27 mouse cellular contexts compared by ENCODE assay signal in genomic region chr5:149178095-149178494, GRCm38 (mm10). TPM values are rescaled to one million over a fixed set of nuclear protein-coding genes. Genes with fewer than 3 reads are reported as not detected.
DNase-seq lines count a peak whose midpoint lies in the region; ATAC-seq lines count a peak whose summit lies in the region.
"Had no signal": no experiment of that assay in that cellular context is flagged by ENCODE, and none has a peak within 500 bp of the region (broad histone marks: within the 10 kb centered on the region; RNA-seq: fewer than 3 reads in every experiment).

No protein-coding gene starts in this region.

- peaks cover 2% of the 10 kb centered on the region; the same call in 1 of the 2 replicates for H3K4me1 ChIP-seq in midbrain, embryonic 11.5 days (ENCODE audit: control insufficient read depth, insufficient read depth, low read length)
- H3K4me1 ChIP-seq in midbrain, embryonic 14.5 days (ENCODE audit: control insufficient read depth, insufficient read depth, low read length): 0 out of 2 replicates have a peak, but pooled peaks cover 3% of the 10 kb centered on the region
- H3K4me1 ChIP-seq: embryonic facial prominence, embryonic 15.5 days had no signal

- H3K9ac ChIP-seq in midbrain, embryonic 11.5 days (ENCODE audit: low read length): no peak overlapping the region
- H3K9ac ChIP-seq in midbrain, embryonic 14.5 days (replicated peaks; ENCODE audit: low read length): no peak overlapping the region
- H3K9ac ChIP-seq: embryonic facial prominence, embryonic 13.5 days; embryonic facial prominence, embryonic 15.5 days; forebrain, embryonic 12.5 days had no signal

- H3K27ac ChIP-seq in midbrain, embryonic 11.5 days (ENCODE audit: low read depth, low read length): no peak overlapping the region
- H3K27ac ChIP-seq in midbrain, embryonic 14.5 days (replicated peaks; ENCODE audit: low read depth, low read length): no peak overlapping the region
- H3K27ac ChIP-seq: embryonic facial prominence, embryonic 13.5 days; embryonic facial prominence, embryonic 15.5 days; forebrain, embryonic 10.5 days; forebrain, embryonic 12.5 days had no signal

- ATAC-seq in midbrain, embryonic 11.5 days (ENCODE audit: low FRiP score): no peak
- ATAC-seq in midbrain, embryonic 14.5 days (ENCODE audit: low FRiP score, low TSS enrichment): no peak
- ATAC-seq: activated CD4-positive, CD25-positive, alpha-beta regulatory T cell, adult 4 months; CD4-positive, CD25-positive, alpha-beta regulatory T cell, adult 4 months; forebrain, embryonic 14.5 days; forebrain, embryonic 16.5 days; Patski had no signal

- DNase-seq in heart, adult 11 months: peak; percentile 70
- DNase-seq in heart, postnatal 4 days: no peak
- DNase-seq in midbrain, embryonic 11.5 days (ENCODE audit: low spot score, missing footprints): peak; percentile 47
- DNase-seq in midbrain, embryonic 14.5 days: no peak
- DNase-seq in cerebellum, adult 9-10 months: no peak
- DNase-seq: adrenal gland, adult 8-10 months; adrenal gland, postnatal 14 days; adrenal gland, postnatal 36 days; B cell, adult 2 months; cerebellum, adult 11-12 months; cerebellum, adult 2 months; cerebellum, adult 9-11 months; cerebellum, postnatal 14 days; cerebellum, postnatal 36 days; embryo, embryonic 11 days had no signal

- WGBS in midbrain, embryonic 11.5 days: 91% methylated on average over 5 of the region's 5 CpGs
- 95% methylated on average over 5 of the region's 5 CpGs for WGBS in midbrain, embryonic 14.5 days

- H3K9me3 ChIP-seq in midbrain, embryonic 11.5 days (ENCODE audit: control insufficient read depth, low read length): no peaks in the 10 kb centered on the region
- no peaks in the 10 kb centered on the region for H3K9me3 ChIP-seq in midbrain, embryonic 14.5 days (ENCODE audit: control insufficient read depth, low read length)
- H3K9me3 ChIP-seq: embryonic facial prominence, embryonic 13.5 days; embryonic facial prominence, embryonic 15.5 days; forebrain, embryonic 10.5 days; forebrain, embryonic 12.5 days; G1E had no signal

- H3K4me3 ChIP-seq in midbrain, embryonic 11.5 days (ENCODE audit: low read depth, low read length): no peak overlapping the region
- no peak overlapping the region for H3K4me3 ChIP-seq in midbrain, embryonic 14.5 days (replicated peaks; ENCODE audit: low read depth, low read length)
- H3K4me3 ChIP-seq: embryonic facial prominence, embryonic 13.5 days; embryonic facial prominence, embryonic 15.5 days; erythroblast, embryonic 14.5 days; forebrain, embryonic 10.5 days; forebrain, embryonic 12.5 days had no signal

- H3K36me3 ChIP-seq in midbrain, embryonic 11.5 days (ENCODE audit: control insufficient read depth, insufficient read depth, low read length): no peaks in the 10 kb centered on the region
- no peaks in the 10 kb centered on the region for H3K36me3 ChIP-seq in midbrain, embryonic 14.5 days (ENCODE audit: control insufficient read depth, insufficient read depth, low read length)
- H3K36me3 ChIP-seq: embryonic facial prominence, embryonic 13.5 days; embryonic facial prominence, embryonic 15.5 days; forebrain, embryonic 10.5 days; forebrain, embryonic 12.5 days had no signal

- H3K27me3 ChIP-seq in midbrain, embryonic 11.5 days (ENCODE audit: control insufficient read depth, insufficient read depth, low read length): no peaks in the 10 kb centered on the region
- no peaks in the 10 kb centered on the region for H3K27me3 ChIP-seq in midbrain, embryonic 14.5 days (ENCODE audit: control insufficient read depth, insufficient read depth, low read length)
- H3K27me3 ChIP-seq: CH12.LX; embryonic facial prominence, embryonic 13.5 days; embryonic facial prominence, embryonic 15.5 days; forebrain, embryonic 12.5 days; Patski had no signal

- no peak overlapping the region for H3K4me2 ChIP-seq in midbrain, embryonic 11.5 days
- no peak overlapping the region for H3K4me2 ChIP-seq in midbrain, embryonic 14.5 days (ENCODE audit: low read length)
- H3K4me2 ChIP-seq: embryonic facial prominence, embryonic 13.5 days; embryonic facial prominence, embryonic 15.5 days; forebrain, embryonic 12.5 days had no signal

RNA-seq across cellular contexts. Expression of gene Uspl1, which starts 6.1 kb away (rescaled TPM):
- total RNA-seq in heart, postnatal 4 days (2021): 10 to 100 TPM; 24.6 to 25.1 TPM
- polyA plus RNA-seq in midbrain, embryonic 11.5 days (2014; fragmentation: Nextera tagmentation; extraction: Ambion mirVana): 81.3 and 83.3 TPM in 2 replicates
- 61.4 and 65.1 TPM in 2 replicates for polyA plus RNA-seq in midbrain, embryonic 14.5 days (2014; fragmentation: Nextera tagmentation; extraction: Ambion mirVana)

RNA-seq across cellular contexts. Expression of gene Hmgb1, which starts 6.2 kb away (rescaled TPM):
- 100 to 1,000 TPM; 236 to 264 TPM for total RNA-seq in heart, postnatal 4 days (2021)
- polyA plus RNA-seq in midbrain, embryonic 11.5 days (2014; fragmentation: Nextera tagmentation; extraction: Ambion mirVana): 1,896 and 1,979 TPM in 2 replicates
- 869 and 947 TPM in 2 replicates for polyA plus RNA-seq in midbrain, embryonic 14.5 days (2014; fragmentation: Nextera tagmentation; extraction: Ambion mirVana)

Comparison
In these comparisons a context has a peak if more than half of its experiments do, and no peak if none do; other contexts are left out.
1. DNase-seq: peak in heart, adult 11 months (single experiment) and midbrain, embryonic 11.5 days (single experiment); none in heart, postnatal 4 days (single experiment), midbrain, embryonic 14.5 days (single experiment) and cerebellum, adult 9-10 months (single experiment).